Mouse (Mus musculus) hindbrain, embryonic 10.5 days (tissue): ENCODE data around the gene Erf. TPM values are rescaled to one million over a fixed set of nuclear protein-coding genes. Genes with fewer than 3 reads are reported as not detected.

Source experiments
- DNase-seq: peaks from one replicate; pipeline ENCODE4 v3.0.0-alpha.2; 2017; ENCODE audit warnings: low spot score
- H3K27ac ChIP-seq: fragments of 300-500 bp; sonication (generic); 2 replicates; pipeline ENCODE4 v1.5.1; 2016; ENCODE audit warnings: mild to moderate bottlenecking, moderate library complexity
- H3K27me3 ChIP-seq: fragments of 300-500 bp; sonication (generic); 2 replicates; pipeline ENCODE4 v1.6.1; 2016; ENCODE audit warnings: mild to moderate bottlenecking; ENCODE audit not compliant: poor library complexity, insufficient read depth, severe bottlenecking
- H3K36me3 ChIP-seq: fragments of 300-500 bp; sonication (generic); 2 replicates; pipeline ENCODE4 v1.6.1; 2016; ENCODE audit warnings: mild to moderate bottlenecking, moderate library complexity
- H3K4me1 ChIP-seq: fragments of 300-500 bp; sonication (generic); replicated peaks from 2 replicates; pipeline ENCODE4 v1.6.1; 2016; ENCODE audit warnings: mild to moderate bottlenecking
- H3K4me3 ChIP-seq: fragments of 300-500 bp; sonication (generic); 2 replicates; pipeline ENCODE4 v1.5.1; 2016; ENCODE audit warnings: mild to moderate bottlenecking, moderate library complexity
- H3K9me3 ChIP-seq: fragments of 300-500 bp; sonication (generic); 2 replicates; pipeline ENCODE4 v1.6.1; 2016; ENCODE audit warnings: mild to moderate bottlenecking, moderate library complexity
- WGBS: fragments of 180-500 bp; shearing (Covaris S2); methylation state at CpG from one replicate; pipeline ENCODE4 v1.1.7; 2016; 5-methylcytosine and 5-hydroxymethylcytosine counted together
- polyA plus RNA-seq: library from polyadenylated mRNA; unstranded; fragments of >200 nt; fragmentation: Nextera tagmentation; extraction: Ambion mirVana; gene quantifications from 2 replicates; pipeline ENCODE4 v1.2.1, GENCODE M21; 2016

The Erf gene
- polyA plus RNA-seq, 1 experiment from 2014 or later, result 8.6 TPM

- Histone ChIP-seq H3K9me3 (no peaks in the 10 kb centered on the region), H3K36me3 (peaks cover 3% of the 10 kb centered on the region), H3K27ac (peak overlapping the region; percentile 98), H3K27me3 (no peaks in the 10 kb centered on the region), H3K4me1 (peaks cover 78% of the 10 kb centered on the region), H3K4me3 (peak overlapping the region; percentile 85)
- under 1% methylated on average over 60 of the region's 60 CpGs for WGBS
- DNase-seq, result peak; percentile 91
Measured at GRCm38 (mm10) chr7:25278341-25279075, 27.9 kb upstream of the Erf start.

- H3K36me3 ChIP-seq, result peaks cover 8% of the 10 kb centered on the region
- peak overlapping the region; percentile 85 for H3K4me3 ChIP-seq
- H3K9me3 ChIP-seq, result no peaks in the 10 kb centered on the region
- 16% methylated on average over 4 of the region's 4 CpGs for WGBS
- H3K27ac ChIP-seq, result peak overlapping the region; percentile 98
- H3K27me3 ChIP-seq, result no peaks in the 10 kb centered on the region
- DNase-seq, result no peak
- H3K4me1 ChIP-seq, result peaks cover 78% of the 10 kb centered on the region
Measured at GRCm38 (mm10) chr7:25277998-25278340, 27.4 kb upstream of the Erf start.

DNA sequence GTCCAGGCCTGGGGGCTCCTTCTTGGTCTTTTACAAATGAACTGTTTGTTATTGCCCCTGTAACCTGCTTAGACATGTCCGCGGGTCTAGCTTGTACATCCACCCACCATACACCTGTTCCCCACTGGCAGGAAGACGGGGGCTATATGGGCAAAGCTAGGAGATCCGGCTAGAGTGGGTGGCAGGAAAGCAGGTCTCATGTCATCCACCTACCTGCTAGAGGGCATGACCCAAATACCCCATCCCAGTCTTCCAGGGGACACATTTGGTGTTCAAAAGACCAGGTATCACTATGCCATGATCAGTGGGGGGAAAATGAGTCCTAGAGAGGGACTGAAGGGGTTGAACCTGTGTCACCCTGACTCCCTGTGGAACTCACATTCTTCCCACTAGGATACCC lies 26.8 kb upstream of the Erf start:
- Histone ChIP-seq H3K4me3 (peak overlapping the region; percentile 85), H3K27ac (peak overlapping the region; percentile 98), H3K36me3 (peaks cover 14% of the 10 kb centered on the region), H3K4me1 (peaks cover 74% of the 10 kb centered on the region), H3K27me3 (no peaks in the 10 kb centered on the region), H3K9me3 (no peaks in the 10 kb centered on the region)
- no peak for DNase-seq
- WGBS, result 89% methylated on average over 4 of the region's 4 CpGs

DNA sequence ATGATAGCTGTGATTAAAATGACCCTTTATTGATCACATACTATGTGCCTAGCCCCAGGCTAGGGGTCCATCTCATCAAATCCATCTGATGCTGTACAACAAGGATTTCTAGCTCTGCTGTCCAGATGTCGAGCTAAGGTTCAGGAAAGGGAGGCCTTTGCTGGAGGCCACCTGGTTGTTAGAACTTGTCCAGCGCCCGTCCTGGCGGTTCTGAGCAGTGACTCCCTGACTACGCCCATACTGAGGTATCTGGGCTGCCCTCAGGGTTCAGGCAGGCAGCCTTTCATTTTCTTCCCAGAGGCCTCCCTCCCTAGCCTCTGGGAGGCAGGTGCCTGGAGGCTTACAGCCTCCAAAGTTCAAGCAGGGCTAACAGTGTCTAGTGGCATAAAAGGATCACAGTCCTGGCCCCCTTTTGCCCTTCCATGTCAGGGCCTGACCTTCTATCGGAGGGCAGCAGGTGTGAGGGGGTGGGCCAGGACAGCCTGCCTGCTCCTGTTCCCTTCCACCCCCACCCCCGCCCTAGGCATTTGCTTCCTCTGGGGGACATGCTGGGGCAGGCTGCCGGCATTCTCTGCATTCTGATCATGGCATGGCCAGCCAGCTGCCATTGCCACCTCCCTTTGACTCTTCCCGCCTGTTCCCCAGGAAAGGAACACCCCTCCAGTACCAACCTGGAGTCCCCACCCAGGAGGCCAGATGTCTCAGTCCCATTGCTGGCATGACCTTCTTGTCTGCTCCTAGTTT lies 25.2 kb upstream of the Erf start:
- Histone ChIP-seq H3K9me3 (no peaks in the 10 kb centered on the region), H3K27me3 (no peaks in the 10 kb centered on the region), H3K4me3 (no peak overlapping the region; the same call in 1 of the 2 replicates), H3K4me1 (peaks cover 67% of the 10 kb centered on the region), H3K36me3 (peaks cover 31% of the 10 kb centered on the region), H3K27ac (peak overlapping the region; percentile 70)
- DNase-seq, result no peak
- 54% methylated on average over 9 of the region's 9 CpGs for WGBS

DNA sequence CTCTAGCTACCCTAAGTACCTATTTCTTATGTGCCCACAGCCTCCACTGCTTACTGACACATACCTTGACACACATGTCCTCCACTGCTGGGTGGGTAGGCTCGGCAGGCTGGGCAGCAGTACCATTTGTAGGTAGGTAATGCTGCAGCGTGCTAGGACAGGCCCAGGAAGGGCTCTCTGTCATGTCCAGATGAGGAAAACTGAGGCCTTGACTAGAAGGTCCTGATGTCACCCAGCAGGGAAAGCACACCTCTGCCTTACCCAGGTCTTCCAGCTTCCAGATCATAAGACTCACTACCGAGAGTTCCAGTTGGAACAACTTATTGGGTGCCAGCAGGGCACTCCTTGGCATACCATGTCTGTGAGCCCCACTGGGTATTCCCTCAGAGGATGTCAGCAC lies 24.4 kb upstream of the Erf start:
- H3K4me3 ChIP-seq, result no peak overlapping the region
- no peak overlapping the region for H3K27ac ChIP-seq
- H3K4me1 ChIP-seq, result peaks cover 67% of the 10 kb centered on the region
- H3K9me3 ChIP-seq, result no peaks in the 10 kb centered on the region
- WGBS, result 86% methylated on average over 3 of the region's 3 CpGs
- no peak for DNase-seq
- no peaks in the 10 kb centered on the region for H3K27me3 ChIP-seq
- peaks cover 31% of the 10 kb centered on the region for H3K36me3 ChIP-seq

DNA sequence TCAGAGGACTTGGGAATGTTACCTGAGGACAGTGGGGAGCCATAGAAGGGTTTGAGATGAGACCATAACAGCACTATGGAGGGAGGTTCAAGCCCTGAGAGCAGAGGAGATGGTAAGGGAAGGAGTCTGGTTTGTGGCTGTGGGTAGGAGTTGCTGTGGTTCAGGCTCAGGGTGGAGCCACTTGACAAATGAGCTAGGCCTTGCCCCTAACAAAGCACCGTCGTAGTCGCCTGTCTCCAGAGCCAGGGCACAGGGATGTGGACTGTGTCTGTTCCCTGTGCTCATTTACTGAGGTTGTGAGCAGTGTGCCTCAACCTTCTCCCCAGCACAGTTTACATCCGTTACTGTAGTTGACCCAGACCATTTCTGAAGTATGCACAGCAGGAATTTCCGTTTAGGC lies 24.0 kb upstream of the Erf start:
- no peaks in the 10 kb centered on the region for H3K9me3 ChIP-seq
- WGBS, result 58% methylated on average over 5 of the region's 5 CpGs
- H3K36me3 ChIP-seq, result peaks cover 31% of the 10 kb centered on the region
- H3K27me3 ChIP-seq, result no peaks in the 10 kb centered on the region
- peaks cover 67% of the 10 kb centered on the region for H3K4me1 ChIP-seq
- no peak for DNase-seq
- no peak overlapping the region for H3K4me3 ChIP-seq
- H3K27ac ChIP-seq, result 0 out of 2 replicates have a peak overlapping the region, but pooled peaks have one; percentile 25

GRCm38 (mm10) chr7:25273259-25274241 lies 23.0 kb upstream of the Erf start:
- Histone ChIP-seq H3K9me3 (no peaks in the 10 kb centered on the region), H3K27me3 (no peaks in the 10 kb centered on the region), H3K36me3 (peaks cover 31% of the 10 kb centered on the region), H3K4me3 (0 out of 2 replicates have a peak overlapping the region, but pooled peaks have one; percentile 6), H3K27ac (no peak overlapping the region), H3K4me1 (peaks cover 71% of the 10 kb centered on the region)
- no peak for DNase-seq
- WGBS, result 93% methylated on average over 22 of the region's 22 CpGs

DNA sequence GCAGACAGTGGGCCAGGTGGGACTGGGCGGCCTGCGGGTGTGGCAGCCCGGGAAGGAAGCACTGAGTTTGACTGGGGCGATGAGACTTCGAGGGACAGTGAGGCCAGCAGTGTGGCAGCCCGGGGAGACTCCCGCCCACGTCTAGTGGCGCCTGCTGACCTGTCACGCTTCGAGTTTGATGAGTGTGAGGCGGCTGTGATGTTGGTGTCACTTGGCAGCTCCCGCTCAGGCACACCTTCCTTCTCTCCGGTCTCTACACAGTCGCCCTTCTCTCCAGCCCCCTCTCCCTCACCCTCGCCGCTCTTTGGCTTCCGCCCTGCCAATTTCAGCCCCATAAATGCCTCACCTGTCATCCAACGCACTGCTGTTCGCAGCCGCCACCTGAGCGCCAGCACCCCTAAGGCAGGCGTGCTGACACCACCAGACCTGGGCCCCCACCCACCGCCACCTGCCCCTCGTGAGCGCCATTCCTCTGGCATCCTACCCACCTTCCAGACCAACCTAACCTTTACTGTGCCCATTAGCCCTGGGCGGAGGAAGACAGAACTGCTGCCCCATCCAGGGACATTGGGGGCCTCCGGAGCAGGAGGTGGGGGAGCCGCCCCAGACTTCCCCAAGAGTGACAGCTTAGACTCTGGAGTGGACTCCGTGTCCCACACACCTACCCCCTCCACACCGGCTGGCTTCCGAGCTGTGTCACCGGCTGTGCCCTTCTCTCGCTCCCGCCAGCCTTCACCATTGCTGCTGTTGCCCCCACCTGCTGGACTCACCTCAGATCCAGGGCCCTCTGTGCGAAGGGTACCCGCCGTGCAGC lies 22.1 kb upstream of the Erf start:
- H3K4me1 ChIP-seq, result peaks cover 65% of the 10 kb centered on the region
- peak overlapping the region; percentile 6; the same call in 1 of the 2 replicates for H3K4me3 ChIP-seq
- WGBS, result 89% methylated on average over 38 of the region's 38 CpGs
- H3K27me3 ChIP-seq, result no peaks in the 10 kb centered on the region
- H3K9me3 ChIP-seq, result no peaks in the 10 kb centered on the region
- DNase-seq, result no peak
- H3K27ac ChIP-seq, result no peak overlapping the region
- H3K36me3 ChIP-seq, result peaks cover 31% of the 10 kb centered on the region

DNA sequence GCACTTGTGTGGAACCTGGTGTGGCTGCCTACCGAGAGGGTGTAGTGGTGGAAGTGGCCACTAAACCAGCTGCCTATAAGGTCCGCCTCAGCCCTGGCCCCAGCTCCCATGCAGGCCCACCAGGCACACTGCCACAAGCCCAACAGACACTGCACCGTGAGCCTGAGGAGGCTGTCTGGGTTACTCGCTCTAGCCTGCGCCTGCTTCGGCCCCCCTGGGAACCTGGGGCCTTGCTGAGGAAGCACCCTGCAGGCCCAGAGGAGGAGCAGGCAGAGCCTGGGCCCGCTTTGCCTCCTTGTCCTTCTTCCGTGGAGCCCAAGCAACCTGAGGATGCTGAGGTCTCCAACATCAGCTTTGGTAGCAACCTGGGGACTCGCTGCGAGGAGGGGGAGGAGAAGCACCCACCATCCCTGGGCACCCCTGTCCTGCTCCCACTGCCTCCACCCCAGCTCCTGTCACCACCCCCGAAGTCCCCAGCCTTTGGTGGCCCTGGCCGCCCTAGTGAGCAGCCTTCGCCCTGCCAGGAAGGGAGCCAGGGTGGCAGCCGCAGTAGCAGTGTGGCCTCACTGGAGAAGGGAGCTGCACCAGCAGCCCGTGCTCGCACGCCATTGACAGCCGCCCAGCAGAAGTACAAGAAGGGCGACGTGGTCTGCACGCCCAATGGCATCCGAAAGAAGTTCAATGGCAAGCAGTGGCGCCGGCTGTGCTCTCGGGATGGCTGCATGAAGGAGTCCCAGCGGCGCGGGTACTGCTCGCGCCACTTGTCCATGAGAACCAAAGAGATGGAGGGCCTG lies 21.3 kb upstream of the Erf start:
- Histone ChIP-seq H3K27me3 (no peaks in the 10 kb centered on the region), H3K4me3 (no peak overlapping the region; the same call in 1 of the 2 replicates), H3K4me1 (peaks cover 64% of the 10 kb centered on the region), H3K9me3 (no peaks in the 10 kb centered on the region), H3K36me3 (peaks cover 31% of the 10 kb centered on the region), H3K27ac (no peak overlapping the region)
- 85% methylated on average over 30 of the region's 30 CpGs for WGBS
- no peak for DNase-seq

DNA sequence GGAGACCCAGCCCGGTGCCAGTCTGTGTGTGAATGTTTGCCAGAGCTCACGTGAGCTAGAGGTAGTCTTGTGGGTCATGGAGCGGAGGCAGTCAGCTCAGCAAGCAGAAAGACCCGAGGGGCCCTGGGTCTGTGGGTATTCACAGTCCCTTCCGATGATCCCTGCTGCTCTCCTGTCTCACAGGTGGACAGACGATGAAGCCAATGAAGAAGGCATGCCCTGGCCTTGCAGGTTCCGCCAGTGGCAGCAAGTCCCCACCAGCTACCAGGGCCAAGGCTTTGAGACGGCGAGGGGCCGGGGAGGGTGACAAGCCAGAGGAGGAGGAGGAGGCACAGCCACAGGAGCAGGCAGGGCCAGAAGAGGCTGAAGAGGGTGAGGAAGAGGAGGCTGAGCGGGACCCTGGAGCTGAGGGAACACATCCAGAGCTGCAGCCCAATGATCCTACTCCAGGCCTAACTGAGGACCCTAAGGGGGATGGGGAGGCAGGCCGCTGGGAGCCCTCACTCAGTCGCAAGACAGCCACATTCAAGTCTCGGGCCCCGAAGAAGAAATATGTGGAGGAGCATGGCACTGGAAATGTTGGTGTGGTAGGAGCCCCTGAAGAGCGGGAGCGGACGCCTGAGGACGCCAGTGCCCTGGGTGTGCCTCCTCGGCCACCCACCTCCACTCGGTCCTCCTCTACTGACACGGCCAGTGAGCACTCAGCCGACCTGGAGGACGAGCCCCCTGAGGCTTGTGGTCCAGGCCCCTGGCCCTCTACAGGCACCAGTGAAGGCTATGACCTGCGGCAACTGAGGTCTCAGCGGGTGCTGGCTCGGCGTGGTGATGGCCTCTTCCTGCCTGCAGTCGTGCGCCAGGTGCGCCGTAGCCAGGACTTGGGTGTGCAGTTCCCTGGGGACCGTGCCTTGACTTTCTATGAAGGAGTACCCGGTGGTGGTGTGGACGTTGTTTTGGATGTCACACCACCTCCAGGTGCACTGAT lies 20.4 kb upstream of the Erf start:
- no peak for DNase-seq
- Histone ChIP-seq H3K4me3 (0 out of 2 replicates have a peak overlapping the region, but pooled peaks have one; percentile 6), H3K27me3 (no peaks in the 10 kb centered on the region), H3K27ac (no peak overlapping the region), H3K9me3 (no peaks in the 10 kb centered on the region), H3K36me3 (peaks cover 31% of the 10 kb centered on the region), H3K4me1 (peaks cover 66% of the 10 kb centered on the region)
- WGBS, result 89% methylated on average over 35 of the region's 35 CpGs
